ENCODE assay signal across 22 mouse cellular contexts in genomic region chr1:130513482-130513881, GRCm38 (mm10). TPM values are rescaled to one million over a fixed set of nuclear protein-coding genes. Genes with fewer than 3 reads are reported as not detected.
DNase-seq lines count a peak whose midpoint lies in the region; ATAC-seq and TF ChIP-seq lines count a peak whose summit lies in the region.
"Had no signal": no experiment of that assay in that cellular context is flagged by ENCODE, and none has a peak within 500 bp of the region (broad histone marks: within the 10 kb centered on the region; RNA-seq: fewer than 3 reads in every experiment).

No protein-coding gene starts in this region.

- H3K4me3 ChIP-seq in heart, adult 2 months: no peak overlapping the region
- no peak overlapping the region for H3K4me3 ChIP-seq in liver, adult 2 months (ENCODE audit: insufficient read depth, low read depth, low read length)
- H3K4me3 ChIP-seq in liver, postnatal 0 days (ENCODE audit: low read depth, low read length): no peak overlapping the region
- peak overlapping the region; percentile 48 for H3K4me3 ChIP-seq in megakaryocyte, embryonic 14.5 days (replicated peaks)
- H3K4me3 ChIP-seq: embryonic facial prominence, embryonic 15.5 days; erythroblast, embryonic 14.5 days; forebrain, embryonic 10.5 days; heart, embryonic 10.5 days; hindbrain, embryonic 12.5 days had no signal

- peak overlapping the region; percentile 41; the same call in 1 of the 2 replicates for H3K27ac ChIP-seq in heart, adult 2 months
- peak overlapping the region; percentile 25 for H3K27ac ChIP-seq in liver, adult 2 months (replicated peaks; ENCODE audit: insufficient read depth, low read depth, low read length)
- no peak overlapping the region for H3K27ac ChIP-seq in liver, postnatal 0 days (ENCODE audit: low read depth)
- H3K27ac ChIP-seq: embryonic facial prominence, embryonic 15.5 days; forebrain, embryonic 10.5 days; heart, embryonic 10.5 days; hindbrain, embryonic 12.5 days had no signal

- intact Hi-C loops in heart, adult 2 months (cut with DNase I): no loop called here

- no peak for DNase-seq in heart, adult 2 months
- DNase-seq in heart, adult 18-20 months: no peak
- no peak for DNase-seq in liver, adult 2 months (ENCODE audit: extremely low read depth, low read depth, low spot score)
- DNase-seq in liver, postnatal 0 days: no peak
- peak; percentile 21 for DNase-seq in ZHBTc4 (ENCODE audit: low read depth, low spot score)
- DNase-seq in urinary bladder, postnatal 14 days (ENCODE audit: low spot score): no peak
- DNase-seq: cerebellum, adult 11 months; cerebellum, adult 8-10 months; cerebellum, postnatal 14 days; embryo, embryonic 11 days; heart, postnatal 4 days had no signal

- no peak for ATAC-seq in liver, postnatal 0 days
- no peak for ATAC-seq in megakaryocyte, adult 5-6 weeks (ENCODE audit: poor library complexity, severe bottlenecking)
- ATAC-seq: forebrain, embryonic 14.5 days; hindbrain, embryonic 16.5 days; inflammation-experienced regulatory T-cells, adult 6 months had no signal

- H3K79me2 ChIP-seq in heart, adult 2 months (replicated peaks; ENCODE audit: control insufficient read depth, insufficient read depth, low read length): no peaks in the 10 kb centered on the region
- H3K79me2 ChIP-seq in liver, adult 2 months (ENCODE audit: control insufficient read depth, insufficient read depth, low read length): no peaks in the 10 kb centered on the region

- WGBS in heart, adult 2 months: 76% methylated on average over 1 of the region's 1 CpGs
- 49% methylated on average over 1 of the region's 1 CpGs for WGBS in liver, adult 2 months
- WGBS in liver, postnatal 0 days (ENCODE audit: insufficient replicate concordance): 49% methylated on average over 1 of the region's 1 CpGs

- no peak overlapping the region for H3K4me2 ChIP-seq in liver, postnatal 0 days (ENCODE audit: low read depth, low read length)
- H3K4me2 ChIP-seq: embryonic facial prominence, embryonic 15.5 days; hindbrain, embryonic 12.5 days had no signal

- H3K36me3 ChIP-seq in heart, adult 2 months (ENCODE audit: control insufficient read depth, insufficient read depth, low read length): peaks cover 2% of the 10 kb centered on the region; the same call in 1 of the 2 replicates
- H3K36me3 ChIP-seq in liver, adult 2 months (ENCODE audit: control insufficient read depth, insufficient read depth, low read length): no peaks in the 10 kb centered on the region
- H3K36me3 ChIP-seq in liver, postnatal 0 days (replicated peaks; ENCODE audit: insufficient read depth, low read length): no peaks in the 10 kb centered on the region
- no peaks in the 10 kb centered on the region for H3K36me3 ChIP-seq in megakaryocyte, embryonic 14.5 days (replicated peaks; ENCODE audit: low read length)
- H3K36me3 ChIP-seq: embryonic facial prominence, embryonic 15.5 days; forebrain, embryonic 10.5 days; heart, embryonic 10.5 days; hindbrain, embryonic 12.5 days had no signal

- TF ChIP-seq EP300 in heart, adult 2 months (IDR thresholded peaks at IDR 0.05; ENCODE audit: insufficient read depth, low read depth, low read length): no peak
- no peak for TF ChIP-seq EP300 in liver, postnatal 0 days (IDR thresholded peaks at IDR 0.05; ENCODE audit: low read depth)

- H3K27me3 ChIP-seq in heart, adult 2 months (ENCODE audit: control insufficient read depth, insufficient read depth, low read length): no peaks in the 10 kb centered on the region
- no peaks in the 10 kb centered on the region for H3K27me3 ChIP-seq in liver, adult 2 months (ENCODE audit: control insufficient read depth, insufficient read depth, low read length)
- no peaks in the 10 kb centered on the region for H3K27me3 ChIP-seq in liver, postnatal 0 days (ENCODE audit: insufficient read depth, low read length)
- no peaks in the 10 kb centered on the region for H3K27me3 ChIP-seq in megakaryocyte, embryonic 14.5 days (replicated peaks)
- H3K27me3 ChIP-seq: CH12.LX; embryonic facial prominence, embryonic 15.5 days; hindbrain, embryonic 12.5 days had no signal

- H3K9me3 ChIP-seq in liver, postnatal 0 days (ENCODE audit: low read length): no peaks in the 10 kb centered on the region
- H3K9me3 ChIP-seq in megakaryocyte, embryonic 14.5 days: no peaks in the 10 kb centered on the region
- H3K9me3 ChIP-seq: embryonic facial prominence, embryonic 15.5 days; forebrain, embryonic 10.5 days; heart, embryonic 10.5 days; hindbrain, embryonic 12.5 days had no signal

- H3K9ac ChIP-seq in heart, adult 2 months (ENCODE audit: low read depth, low read length): no peak overlapping the region
- no peak overlapping the region for H3K9ac ChIP-seq in liver, adult 2 months (ENCODE audit: low read depth, low read length)
- no peak overlapping the region for H3K9ac ChIP-seq in liver, postnatal 0 days (replicated peaks)
- H3K9ac ChIP-seq: embryonic facial prominence, embryonic 15.5 days; hindbrain, embryonic 12.5 days had no signal

- TF ChIP-seq CTCF in heart, adult 2 months (IDR thresholded peaks at IDR 0.05): no peak
- no peak for TF ChIP-seq CTCF in liver, adult 2 months (IDR thresholded peaks at IDR 0.05; ENCODE audit: low read depth, low read length)
- TF ChIP-seq CTCF in liver, postnatal 0 days (IDR thresholded peaks at IDR 0.05; ENCODE audit: low read depth): no peak

- H3K4me1 ChIP-seq in heart, adult 2 months (ENCODE audit: control insufficient read depth, insufficient read depth, low read length): peaks cover 7% of the 10 kb centered on the region
- H3K4me1 ChIP-seq in liver, adult 2 months (ENCODE audit: control insufficient read depth, insufficient read depth, low read length): no peaks in the 10 kb centered on the region; the same call in 1 of the 2 replicates
- no peaks in the 10 kb centered on the region; the same call in 1 of the 2 replicates for H3K4me1 ChIP-seq in liver, postnatal 0 days (ENCODE audit: insufficient read depth)
- H3K4me1 ChIP-seq in megakaryocyte, embryonic 14.5 days: peaks cover 96% of the 10 kb centered on the region
- H3K4me1 ChIP-seq: hindbrain, embryonic 12.5 days had no signal

- no peak for TF ChIP-seq POLR2A in heart, adult 2 months (IDR thresholded peaks at IDR 0.05; ENCODE audit: insufficient read depth, low read depth, low read length)
- no peak for TF ChIP-seq POLR2A in liver, adult 2 months (IDR thresholded peaks at IDR 0.05; ENCODE audit: extremely low read depth, insufficient read depth, low read length)

RNA-seq across cellular contexts. Expression of gene Cd55, which starts 50.9 kb away (rescaled TPM):
- 1 to 10 TPM; 7.6 to 8.3 TPM for total RNA-seq in heart, adult 2 months (2021)
- polyA plus RNA-seq in heart, adult 2 months (2012; rRNA removed): 8.0 and 15.4 TPM in 2 replicates
- 10 to 100 TPM in 1 of 2 experiments, 1 to 10 TPM in 1; 6.6 to 11.2 TPM for total RNA-seq in heart, adult 18-20 months (2021)
- total RNA-seq in liver, adult 2 months (2014; rRNA removed): 21.9 and 27.9 TPM in 2 replicates
- 3.0 and 4.7 TPM in 2 replicates for polyA plus RNA-seq in liver, adult 2 months (2012; rRNA removed)
- 10.7 and 13.2 TPM in 2 replicates for polyA plus RNA-seq in liver, postnatal 0 days (2015; fragmentation: Nextera tagmentation; extraction: Ambion mirVana)
- polyA plus RNA-seq in megakaryocyte, embryonic 14.5 days (2012; ENCODE audit: insufficient read depth, low replicate concordance): 7.2 and 24.3 TPM in 2 replicates
- 24.5 and 27.1 TPM in 2 replicates for total RNA-seq in megakaryocyte, adult 5-6 weeks (2015)
- total RNA-seq in megakaryocyte, adult 5-6 weeks (2017): 11.6 and 12.2 TPM in 2 replicates
